Mouse (Mus musculus) testis, adult 2 months (tissue): Measurements from ENCODE around the gene Rbl1.

Experiments
- CTCF ChIP-seq: fragments of 200-500 bp; IDR thresholded peaks from 2 replicates; pipeline ENCODE4 v1.5.1; 2012; ENCODE audit warnings: low read depth, mild to moderate bottlenecking, inconsistent platforms, low read length, moderate library complexity; ENCODE audit not compliant: control insufficient read depth, insufficient read depth, insufficient replicate concordance
- POLR2A ChIP-seq: fragments of 200-500 bp; IDR thresholded peaks from 2 replicates; pipeline ENCODE4 v1.6.1; 2012; ENCODE audit warnings: low read depth, mild to moderate bottlenecking, inconsistent platforms, low read length, moderate library complexity; ENCODE audit not compliant: control insufficient read depth

GRCm38 (mm10) chr2:157102256-157102655, 102.1 kb downstream of the Rbl1 start:
- TF ChIP-seq CTCF (no peak), POLR2A (no peak)
